Mouse (Mus musculus): ENCODE results near the gene Zbtb49. TPM values are rescaled to one million over a fixed set of nuclear protein-coding genes. Genes with fewer than 3 reads are reported as not detected.
A peak's percentile ranks its signal among the peaks of the same experiment; 100 is the strongest.

The Zbtb49 gene
- total RNA-seq, 1 experiment from 2014 or later, result 25.6 TPM

- peak; percentile 38; the same call in 1 of the 2 replicates for ATAC-seq (ENCODE audit: extremely low read depth, insufficient number of reproducible peaks, low FRiP score, poor library complexity, severe bottlenecking)
These were observed 22.8 kb downstream of the Zbtb49 start for GRCm38 (mm10) chr5:38197482-38197823.

GRCm38 (mm10) chr5:38196821-38197481 is 23.3 kb downstream of the Zbtb49 start:
- ATAC-seq (ENCODE audit: extremely low read depth, insufficient number of reproducible peaks, low FRiP score, poor library complexity, severe bottlenecking), result no peak

GRCm38 (mm10) chr5:38195941-38196340 is 24.3 kb downstream of the Zbtb49 start:
- ATAC-seq (ENCODE audit: extremely low read depth, insufficient number of reproducible peaks, low FRiP score, poor library complexity, severe bottlenecking), result no peak

GRCm38 (mm10) chr5:38194946-38195345 is 25.3 kb downstream of the Zbtb49 start:
- ATAC-seq (ENCODE audit: extremely low read depth, insufficient number of reproducible peaks, low FRiP score, poor library complexity, severe bottlenecking), result no peak

GRCm38 (mm10) chr5:38190907-38191306 is 29.4 kb downstream of the Zbtb49 start:
- no peak for ATAC-seq (ENCODE audit: extremely low read depth, insufficient number of reproducible peaks, low FRiP score, poor library complexity, severe bottlenecking)

- ATAC-seq (ENCODE audit: extremely low read depth, insufficient number of reproducible peaks, low FRiP score, poor library complexity, severe bottlenecking), result no peak
These were observed 33.3 kb downstream of the Zbtb49 start for GRCm38 (mm10) chr5:38187006-38187405.

GRCm38 (mm10) chr5:38184688-38185285 is 35.5 kb downstream of the Zbtb49 start:
- ATAC-seq (ENCODE audit: extremely low read depth, insufficient number of reproducible peaks, low FRiP score, poor library complexity, severe bottlenecking), result no peak

- ATAC-seq (ENCODE audit: extremely low read depth, insufficient number of reproducible peaks, low FRiP score, poor library complexity, severe bottlenecking), result no peak
These were observed 45.9 kb downstream of the Zbtb49 start for GRCm38 (mm10) chr5:38174256-38174912.

GRCm38 (mm10) chr5:38173766-38174165 is 46.5 kb downstream of the Zbtb49 start:
- no peak for ATAC-seq (ENCODE audit: extremely low read depth, insufficient number of reproducible peaks, low FRiP score, poor library complexity, severe bottlenecking)

- no peak for ATAC-seq (ENCODE audit: extremely low read depth, insufficient number of reproducible peaks, low FRiP score, poor library complexity, severe bottlenecking)
These were observed 51.8 kb downstream of the Zbtb49 start for GRCm38 (mm10) chr5:38168497-38168896.

GRCm38 (mm10) chr5:38159634-38160413 is 60.4 kb downstream of the Zbtb49 start, which contains the start of gene Nsg1:
Gene Nsg1 (minus strand): TSS chr5:38159907.
- ATAC-seq (ENCODE audit: extremely low read depth, insufficient number of reproducible peaks, low FRiP score, poor library complexity, severe bottlenecking), result no peak

GRCm38 (mm10) chr5:38158947-38159633 is 61.2 kb downstream of the Zbtb49 start:
- ATAC-seq (ENCODE audit: extremely low read depth, insufficient number of reproducible peaks, low FRiP score, poor library complexity, severe bottlenecking), result no peak

- ATAC-seq (ENCODE audit: extremely low read depth, insufficient number of reproducible peaks, low FRiP score, poor library complexity, severe bottlenecking), result no peak
These were observed 61.7 kb downstream of the Zbtb49 start for GRCm38 (mm10) chr5:38158501-38158946.

GRCm38 (mm10) chr5:38157481-38158020 is 62.7 kb downstream of the Zbtb49 start:
- no peak for ATAC-seq (ENCODE audit: extremely low read depth, insufficient number of reproducible peaks, low FRiP score, poor library complexity, severe bottlenecking)

- ATAC-seq (ENCODE audit: extremely low read depth, insufficient number of reproducible peaks, low FRiP score, poor library complexity, severe bottlenecking), result no peak
These were observed 66.6 kb downstream of the Zbtb49 start for GRCm38 (mm10) chr5:38153636-38154035.

- ATAC-seq (ENCODE audit: extremely low read depth, insufficient number of reproducible peaks, low FRiP score, poor library complexity, severe bottlenecking), result no peak
These were observed 67.8 kb downstream of the Zbtb49 start for GRCm38 (mm10) chr5:38152201-38153108.

GRCm38 (mm10) chr5:38151264-38151663 is 69.0 kb downstream of the Zbtb49 start:
- no peak for ATAC-seq (ENCODE audit: extremely low read depth, insufficient number of reproducible peaks, low FRiP score, poor library complexity, severe bottlenecking)

- no peak for ATAC-seq (ENCODE audit: extremely low read depth, insufficient number of reproducible peaks, low FRiP score, poor library complexity, severe bottlenecking)
These were observed 73.7 kb downstream of the Zbtb49 start for GRCm38 (mm10) chr5:38146524-38146923.
